Mouse (Mus musculus): Measurements from ENCODE around the gene Xbp1. TPM values are rescaled to one million over a fixed set of nuclear protein-coding genes. Genes with fewer than 3 reads are reported as not detected.
A peak's percentile ranks its signal among the peaks of the same experiment; 100 is the strongest.

The Xbp1 gene
- total and polyA plus RNA-seq, 3 experiments = 46.3 to 80.4 (median 73.3) TPM

- intact Hi-C loops (cut with DNase I) = no loop called here
- Histone ChIP-seq H3K4me3 (no peak overlapping the region), H3K4me1 (ENCODE audit: control insufficient read depth, insufficient read depth, low read length) (no peaks in the 10 kb centered on the region), H3K27me3 (ENCODE audit: control insufficient read depth, insufficient read depth, low read length) (no peaks in the 10 kb centered on the region), H3K36me3 (ENCODE audit: control insufficient read depth, insufficient read depth, low read length) (no peaks in the 10 kb centered on the region), H3K9ac (ENCODE audit: low read depth, low read length) (no peak overlapping the region), H3K27ac (no peak overlapping the region), H3K79me2 (replicated peaks; ENCODE audit: control insufficient read depth, insufficient read depth, low read length) (no peaks in the 10 kb centered on the region)
- no peak for TF ChIP-seq EP300 (IDR thresholded peaks at IDR 0.05; ENCODE audit: insufficient read depth, low read depth, low read length)
- TF ChIP-seq CTCF (IDR thresholded peaks at IDR 0.05) = no peak
- no peak for TF ChIP-seq POLR2A (IDR thresholded peaks at IDR 0.05; ENCODE audit: insufficient read depth, low read depth, low read length)
- DNase-seq = no peak
- 75% methylated on average over 6 of the region's 6 CpGs for WGBS
Measured at GRCm38 (mm10) chr11:5515655-5516054, 4.8 kb upstream of the Xbp1 start.

- Histone ChIP-seq H3K4me1 (ENCODE audit: control insufficient read depth, insufficient read depth, low read length) (no peaks in the 10 kb centered on the region), H3K4me3 (no peak overlapping the region), H3K79me2 (replicated peaks; ENCODE audit: control insufficient read depth, insufficient read depth, low read length) (no peaks in the 10 kb centered on the region), H3K27me3 (ENCODE audit: control insufficient read depth, insufficient read depth, low read length) (no peaks in the 10 kb centered on the region), H3K27ac (no peak overlapping the region), H3K9ac (ENCODE audit: low read depth, low read length) (no peak overlapping the region), H3K36me3 (ENCODE audit: control insufficient read depth, insufficient read depth, low read length) (no peaks in the 10 kb centered on the region)
- 80% methylated on average over 7 of the region's 7 CpGs for WGBS
- TF ChIP-seq POLR2A (IDR thresholded peaks at IDR 0.05; ENCODE audit: insufficient read depth, low read depth, low read length) = no peak
- TF ChIP-seq EP300 (IDR thresholded peaks at IDR 0.05; ENCODE audit: insufficient read depth, low read depth, low read length) = no peak
- TF ChIP-seq CTCF (IDR thresholded peaks at IDR 0.05) = no peak
- no peak for DNase-seq
- intact Hi-C loops (cut with DNase I) = no loop called here
Measured at GRCm38 (mm10) chr11:5516151-5516550, 4.3 kb upstream of the Xbp1 start.

GRCm38 (mm10) chr11:5516617-5517016 is 3.8 kb upstream of the Xbp1 start:
- Histone ChIP-seq H3K79me2 (replicated peaks; ENCODE audit: control insufficient read depth, insufficient read depth, low read length) (no peaks in the 10 kb centered on the region), H3K4me1 (ENCODE audit: control insufficient read depth, insufficient read depth, low read length) (no peaks in the 10 kb centered on the region), H3K9ac (ENCODE audit: low read depth, low read length) (no peak overlapping the region), H3K27me3 (ENCODE audit: control insufficient read depth, insufficient read depth, low read length) (no peaks in the 10 kb centered on the region), H3K4me3 (no peak overlapping the region), H3K36me3 (ENCODE audit: control insufficient read depth, insufficient read depth, low read length) (no peaks in the 10 kb centered on the region), H3K27ac (no peak overlapping the region)
- intact Hi-C loops (cut with DNase I) = no loop called here
- no peak for TF ChIP-seq POLR2A (IDR thresholded peaks at IDR 0.05; ENCODE audit: insufficient read depth, low read depth, low read length)
- no peak for TF ChIP-seq CTCF (IDR thresholded peaks at IDR 0.05)
- no peak for TF ChIP-seq EP300 (IDR thresholded peaks at IDR 0.05; ENCODE audit: insufficient read depth, low read depth, low read length)
- DNase-seq = no peak
- WGBS = 91% methylated on average over 14 of the region's 14 CpGs

DNA sequence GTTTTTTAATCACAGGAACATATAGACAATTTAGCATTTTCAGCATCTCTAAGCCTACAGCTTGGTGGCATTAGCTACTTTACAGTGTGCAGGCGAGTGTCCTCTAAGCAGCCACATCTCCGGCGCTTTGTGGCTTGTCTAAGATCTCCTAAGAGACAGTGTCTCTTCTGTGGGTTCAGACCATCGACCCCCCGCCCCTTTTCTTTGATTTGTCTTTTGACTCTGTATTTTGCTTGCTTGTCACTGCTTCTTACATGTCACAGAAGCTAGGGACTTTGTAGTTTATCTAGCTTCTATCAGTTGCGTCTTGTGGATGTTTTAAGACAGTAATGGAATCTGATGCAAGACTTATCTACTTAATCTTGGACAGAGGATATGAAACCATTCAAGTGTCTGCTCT is 3.1 kb upstream of the Xbp1 start:
- no peak for TF ChIP-seq EP300 (IDR thresholded peaks at IDR 0.05; ENCODE audit: insufficient read depth, low read depth, low read length)
- TF ChIP-seq POLR2A (IDR thresholded peaks at IDR 0.05; ENCODE audit: insufficient read depth, low read depth, low read length) = no peak
- no peak for TF ChIP-seq CTCF (IDR thresholded peaks at IDR 0.05)

GRCm38 (mm10) chr11:5519681-5520080 is 778 bp upstream of the Xbp1 start:
- Histone ChIP-seq H3K36me3 (ENCODE audit: control insufficient read depth, insufficient read depth, low read length) (peaks cover 16% of the 10 kb centered on the region), H3K9ac (ENCODE audit: low read depth, low read length) (no peak overlapping the region), H3K27ac (peak overlapping the region; percentile 100), H3K4me3 (no peak overlapping the region), H3K27me3 (ENCODE audit: control insufficient read depth, insufficient read depth, low read length) (no peaks in the 10 kb centered on the region), H3K4me1 (ENCODE audit: control insufficient read depth, insufficient read depth, low read length) (peaks cover 5% of the 10 kb centered on the region), H3K79me2 (replicated peaks; ENCODE audit: control insufficient read depth, insufficient read depth, low read length) (no peaks in the 10 kb centered on the region)
- intact Hi-C loops (cut with DNase I) = loop anchor here (2.0 to 5.0 kb wide), 2 partner anchors 21 to 188 kb away; no protein-coding TSS in a partner anchor
- DNase-seq = no peak
- 83% methylated on average over 3 of the region's 3 CpGs for WGBS
- no peak for TF ChIP-seq EP300 (IDR thresholded peaks at IDR 0.05; ENCODE audit: insufficient read depth, low read depth, low read length)
- no peak for TF ChIP-seq POLR2A (IDR thresholded peaks at IDR 0.05; ENCODE audit: insufficient read depth, low read depth, low read length)
- TF ChIP-seq CTCF (IDR thresholded peaks at IDR 0.05) = no peak

More for the DNA sequence above, 3.1 kb upstream of the Xbp1 start:
- H3K27ac ChIP-seq = no peak overlapping the region
- intact Hi-C loops (cut with DNase I) = no loop called here
- no peak overlapping the region for H3K4me3 ChIP-seq
- DNase-seq = no peak
- peaks cover 2% of the 10 kb centered on the region; the same call in 1 of the 2 replicates for H3K36me3 ChIP-seq (ENCODE audit: control insufficient read depth, insufficient read depth, low read length)
- H3K27me3 ChIP-seq (ENCODE audit: control insufficient read depth, insufficient read depth, low read length) = no peaks in the 10 kb centered on the region
- H3K79me2 ChIP-seq (replicated peaks; ENCODE audit: control insufficient read depth, insufficient read depth, low read length) = no peaks in the 10 kb centered on the region
- WGBS = 74% methylated on average over 6 of the region's 6 CpGs
- H3K4me1 ChIP-seq (ENCODE audit: control insufficient read depth, insufficient read depth, low read length) = no peaks in the 10 kb centered on the region; the same call in 1 of the 2 replicates
- H3K9ac ChIP-seq (ENCODE audit: low read depth, low read length) = no peak overlapping the region

- no peaks in the 10 kb centered on the region for H3K27me3 ChIP-seq (ENCODE audit: control insufficient read depth, insufficient read depth, low read length)
- no peak for DNase-seq
- peak overlapping the region; percentile 93 for H3K9ac ChIP-seq (ENCODE audit: low read depth, low read length)
- H3K4me1 ChIP-seq (ENCODE audit: control insufficient read depth, insufficient read depth, low read length) = peaks cover 5% of the 10 kb centered on the region
- TF ChIP-seq EP300 (IDR thresholded peaks at IDR 0.05; ENCODE audit: insufficient read depth, low read depth, low read length) (no peak), CTCF (IDR thresholded peaks at IDR 0.05) (no peak), POLR2A (IDR thresholded peaks at IDR 0.05; ENCODE audit: insufficient read depth, low read depth, low read length) (no peak)
- intact Hi-C loops (cut with DNase I) = loop anchor here (2.0 to 5.0 kb wide), 2 partner anchors 20 to 186 kb away; no protein-coding TSS in a partner anchor
- 0% methylated on average over 13 of the region's 13 CpGs for WGBS
- no peaks in the 10 kb centered on the region for H3K79me2 ChIP-seq (replicated peaks; ENCODE audit: control insufficient read depth, insufficient read depth, low read length)
- H3K36me3 ChIP-seq (ENCODE audit: control insufficient read depth, insufficient read depth, low read length) = peaks cover 22% of the 10 kb centered on the region
- H3K4me3 ChIP-seq = peak overlapping the region; percentile 82
- peak overlapping the region; percentile 100 for H3K27ac ChIP-seq
Measured at GRCm38 (mm10) chr11:5521266-5521515, 732 bp downstream of the Xbp1 start.

Data from heart, adult 2 months (tissue).